21 mouse cellular contexts compared by ENCODE assay signal in genomic region chr6:98038513-98038912, GRCm38 (mm10).
A peak's percentile ranks its signal among the peaks of the same experiment; 100 is the strongest.
DNase-seq lines count a peak whose midpoint lies in the region; ATAC-seq and TF ChIP-seq lines count a peak whose summit lies in the region.
"Had no signal": no experiment of that assay in that cellular context is flagged by ENCODE, and none has a peak within 500 bp of the region (broad histone marks: within the 10 kb centered on the region; RNA-seq: fewer than 3 reads in every experiment).

No protein-coding gene starts in this region.

- H3K9me3 ChIP-seq in forebrain, embryonic 16.5 days (ENCODE audit: control insufficient read depth, low read length): no peaks in the 10 kb centered on the region
- no peaks in the 10 kb centered on the region for H3K9me3 ChIP-seq in forebrain, embryonic 15.5 days
- no peaks in the 10 kb centered on the region for H3K9me3 ChIP-seq in midbrain, embryonic 11.5 days (ENCODE audit: control insufficient read depth, low read length)
- no peaks in the 10 kb centered on the region for H3K9me3 ChIP-seq in midbrain, postnatal 0 days (ENCODE audit: low read length)
- H3K9me3 ChIP-seq: embryonic facial prominence, embryonic 13.5 days; forebrain, embryonic 13.5 days; heart, embryonic 10.5 days; intestine, embryonic 15.5 days had no signal

- 26% methylated on average over 3 of the region's 3 CpGs for WGBS in forebrain, embryonic 16.5 days
- 37% methylated on average over 3 of the region's 3 CpGs for WGBS in forebrain, embryonic 15.5 days
- 59% methylated on average over 3 of the region's 3 CpGs for WGBS in midbrain, embryonic 11.5 days
- 32% methylated on average over 3 of the region's 3 CpGs for WGBS in midbrain, postnatal 0 days

- no peak for DNase-seq in midbrain, embryonic 11.5 days (ENCODE audit: low spot score, missing footprints)
- no peak for DNase-seq in midbrain, postnatal 0 days (ENCODE audit: low spot score)
- peak; percentile 44 for DNase-seq in Muller cell, postnatal 12 days (ENCODE audit: inconsistent ontology term)
- DNase-seq in brain, embryonic 14.5 days (ENCODE audit: low read depth): peak; percentile 78
- DNase-seq in left cerebral cortex, adult 2 months (ENCODE audit: extremely low spot score in 1 of 2, low spot score in 2 of 2): no peak
- DNase-seq: adrenal gland, adult 8-10 months; adrenal gland, postnatal 36 days; cerebellum, adult 11 months; cerebellum, adult 8-10 months; cerebellum, postnatal 25 days; gastrocnemius, postnatal 10 days; heart, adult 18-20 months; heart, postnatal 10 days; heart, postnatal 4 days; kidney, adult 18-20 months had no signal

- H3K4me3 ChIP-seq in forebrain, embryonic 16.5 days (replicated peaks; ENCODE audit: low read length): no peak overlapping the region
- no peak overlapping the region for H3K4me3 ChIP-seq in forebrain, embryonic 15.5 days
- no peak overlapping the region for H3K4me3 ChIP-seq in midbrain, embryonic 11.5 days (ENCODE audit: low read depth, low read length)
- H3K4me3 ChIP-seq in midbrain, postnatal 0 days (ENCODE audit: low read depth, low read length): no peak overlapping the region
- H3K4me3 ChIP-seq in left cerebral cortex, adult 2 months: no peak overlapping the region
- H3K4me3 ChIP-seq: embryonic facial prominence, embryonic 13.5 days; forebrain, embryonic 13.5 days; heart, embryonic 10.5 days; intestine, embryonic 15.5 days had no signal

- H3K4me1 ChIP-seq in forebrain, embryonic 16.5 days (replicated peaks; ENCODE audit: control insufficient read depth, insufficient read depth, low read length): 0 out of 2 replicates have a peak, but pooled peaks cover 2% of the 10 kb centered on the region
- H3K4me1 ChIP-seq in forebrain, embryonic 15.5 days: 0 out of 2 replicates have a peak, but pooled peaks cover 9% of the 10 kb centered on the region
- H3K4me1 ChIP-seq in midbrain, embryonic 11.5 days (ENCODE audit: control insufficient read depth, insufficient read depth, low read length): no peaks in the 10 kb centered on the region
- H3K4me1 ChIP-seq in midbrain, postnatal 0 days (ENCODE audit: insufficient read depth, low read length): no peaks in the 10 kb centered on the region
- H3K4me1 ChIP-seq: embryonic facial prominence, embryonic 13.5 days; forebrain, embryonic 13.5 days; heart, embryonic 10.5 days; intestine, embryonic 15.5 days had no signal

- H3K4me2 ChIP-seq in forebrain, embryonic 16.5 days (ENCODE audit: low read length): no peak overlapping the region
- no peak overlapping the region for H3K4me2 ChIP-seq in forebrain, embryonic 15.5 days (replicated peaks)
- no peak overlapping the region for H3K4me2 ChIP-seq in midbrain, embryonic 11.5 days
- H3K4me2 ChIP-seq in midbrain, postnatal 0 days (ENCODE audit: low read depth, low read length, poor library complexity, severe bottlenecking): no peak overlapping the region
- H3K4me2 ChIP-seq: embryonic facial prominence, embryonic 13.5 days; forebrain, embryonic 13.5 days; intestine, embryonic 15.5 days had no signal

- no peaks in the 10 kb centered on the region for H3K27me3 ChIP-seq in forebrain, embryonic 16.5 days (replicated peaks; ENCODE audit: control insufficient read depth, insufficient read depth, low read length)
- no peaks in the 10 kb centered on the region for H3K27me3 ChIP-seq in forebrain, embryonic 15.5 days
- peaks cover 5% of the 10 kb centered on the region; the same call in 1 of the 2 replicates for H3K27me3 ChIP-seq in midbrain, embryonic 11.5 days (ENCODE audit: control insufficient read depth, insufficient read depth, low read length)
- H3K27me3 ChIP-seq in midbrain, postnatal 0 days (ENCODE audit: insufficient read depth, low read length): peaks cover 12% of the 10 kb centered on the region
- H3K27me3 ChIP-seq: embryonic facial prominence, embryonic 13.5 days; forebrain, embryonic 13.5 days; intestine, embryonic 15.5 days had no signal

- intact Hi-C loops in left cerebral cortex, adult 2 months (cut with DNase I): no loop called here

- H3K36me3 ChIP-seq in forebrain, embryonic 16.5 days (ENCODE audit: control insufficient read depth, insufficient read depth): no peaks in the 10 kb centered on the region
- no peaks in the 10 kb centered on the region for H3K36me3 ChIP-seq in forebrain, embryonic 15.5 days
- H3K36me3 ChIP-seq in midbrain, embryonic 11.5 days (ENCODE audit: control insufficient read depth, insufficient read depth, low read length): no peaks in the 10 kb centered on the region
- H3K36me3 ChIP-seq in midbrain, postnatal 0 days (ENCODE audit: insufficient read depth, low read length): no peaks in the 10 kb centered on the region
- H3K36me3 ChIP-seq: embryonic facial prominence, embryonic 13.5 days; heart, embryonic 10.5 days; intestine, embryonic 15.5 days had no signal

- no peak overlapping the region for H3K9ac ChIP-seq in forebrain, embryonic 16.5 days (replicated peaks; ENCODE audit: low read depth, low read length)
- H3K9ac ChIP-seq in forebrain, embryonic 15.5 days (replicated peaks): no peak overlapping the region
- no peak overlapping the region for H3K9ac ChIP-seq in midbrain, embryonic 11.5 days (ENCODE audit: low read length)
- no peak overlapping the region for H3K9ac ChIP-seq in midbrain, postnatal 0 days (replicated peaks; ENCODE audit: low read length, poor library complexity, severe bottlenecking)
- H3K9ac ChIP-seq: embryonic facial prominence, embryonic 13.5 days; forebrain, embryonic 13.5 days; intestine, embryonic 15.5 days had no signal

- ATAC-seq in forebrain, embryonic 16.5 days: peak; percentile 45; the same call in 1 of the 2 replicates
- no peak for ATAC-seq in forebrain, embryonic 15.5 days (replicated peaks)
- ATAC-seq in midbrain, embryonic 11.5 days (ENCODE audit: low FRiP score): peak; percentile 54; the same call in 1 of the 2 replicates
- ATAC-seq in midbrain, postnatal 0 days (ENCODE audit: low FRiP score): no peak
- ATAC-seq: forebrain, embryonic 13.5 days; intestine, embryonic 15.5 days had no signal

- no peak for TF ChIP-seq POLR2A in brain, embryonic 14.5 days (IDR thresholded peaks at IDR 0.05; ENCODE audit: borderline replicate concordance, extremely low read depth, insufficient read depth, insufficient read length, poor library complexity, severe bottlenecking)

- H3K27ac ChIP-seq in forebrain, embryonic 16.5 days (ENCODE audit: low read length): no peak overlapping the region
- no peak overlapping the region for H3K27ac ChIP-seq in forebrain, embryonic 15.5 days (replicated peaks)
- no peak overlapping the region for H3K27ac ChIP-seq in midbrain, embryonic 11.5 days (ENCODE audit: low read depth, low read length)
- no peak overlapping the region for H3K27ac ChIP-seq in midbrain, postnatal 0 days (ENCODE audit: low read depth, low read length)
- H3K27ac ChIP-seq in left cerebral cortex, adult 2 months: no peak overlapping the region
- H3K27ac ChIP-seq: embryonic facial prominence, embryonic 13.5 days; forebrain, embryonic 13.5 days; heart, embryonic 10.5 days; intestine, embryonic 15.5 days had no signal

- TF ChIP-seq CTCF in midbrain, postnatal 0 days (IDR thresholded peaks at IDR 0.05): no peak
- TF ChIP-seq CTCF in brain, embryonic 14.5 days (IDR thresholded peaks at IDR 0.05; ENCODE audit: borderline replicate concordance, extremely low read depth, insufficient read depth, insufficient read length): no peak
- no peak for TF ChIP-seq CTCF in left cerebral cortex, adult 2 months (IDR thresholded peaks at IDR 0.05)

Comparison
In these comparisons a context has a peak if more than half of its experiments do, and no peak if none do; other contexts are left out.
1. ATAC-seq: peak in forebrain, embryonic 16.5 days (single experiment) and midbrain, embryonic 11.5 days (single experiment); none in forebrain, embryonic 15.5 days (single experiment) and midbrain, postnatal 0 days (single experiment).
2. DNase-seq: peak in Muller cell, postnatal 12 days (single experiment) and brain, embryonic 14.5 days (single experiment); none in midbrain, embryonic 11.5 days (single experiment), midbrain, postnatal 0 days (single experiment) and left cerebral cortex, adult 2 months (0 of 2).